Mouse (Mus musculus): Measurements from ENCODE around the gene Rnf208. TPM values are rescaled to one million over a fixed set of nuclear protein-coding genes. Genes with fewer than 3 reads are reported as not detected.

Gene Rnf208
- polyA plus RNA-seq (2015; fragmentation: Nextera tagmentation; extraction: Ambion mirVana): 12.9 and 25.4 TPM in 2 replicates

GRCm38 (mm10) chr2:25242101-25242506 lies at the start of gene Rnf208, which contains the start of gene Cysrt1:
Gene Rnf208 (plus strand): TSS chr2:25242255.
Gene Cysrt1 (minus strand): TSS chr2:25242452.

GRCm38 (mm10) chr2:25196172-25196954 lies 45.7 kb upstream of the Rnf208 start, which contains the start of gene Tor4a:
Gene Tor4a (minus strand): TSS chr2:25196886.

GRCm38 (mm10) chr2:25211121-25211670 lies 30.9 kb upstream of the Rnf208 start, which contains the start of gene Nelfb:
Gene Nelfb (minus strand): TSS chr2:25211489.

GRCm38 (mm10) chr2:25214444-25214843 lies 27.6 kb upstream of the Rnf208 start, which contains the start of gene Stpg3:
Gene Stpg3 (minus strand): TSS chr2:25214637.

GRCm38 (mm10) chr2:25218445-25218844 lies 23.6 kb upstream of the Rnf208 start, which contains the start of gene Fam166a:
Gene Fam166a (plus strand): TSS chr2:25218745.

GRCm38 (mm10) chr2:25224492-25224765 lies 17.6 kb upstream of the Rnf208 start, which contains the start of gene Tubb4b:
Gene Tubb4b (minus strand): TSS chr2:25224702.

GRCm38 (mm10) chr2:25234050-25234449 lies 8.0 kb upstream of the Rnf208 start, which contains the start of gene Slc34a3:
Gene Slc34a3 (minus strand): TSS chr2:25234364.

GRCm38 (mm10) chr2:25236614-25237013 lies 5.4 kb upstream of the Rnf208 start, which contains the start of gene Rnf224:
Gene Rnf224 (minus strand): TSS chr2:25236787.

GRCm38 (mm10) chr2:25246183-25247072 lies 4.4 kb downstream of the Rnf208 start, which contains the start of gene AL732309.1:
Gene AL732309.1 (minus strand): TSS chr2:25246863.

GRCm38 (mm10) chr2:25255284-25255779 lies 13.3 kb downstream of the Rnf208 start, which contains the start of gene Tmem203:
Gene Tmem203 (plus strand): TSS chr2:25255439.

GRCm38 (mm10) chr2:25262291-25262767 lies 20.3 kb downstream of the Rnf208 start, which contains the start of gene Tprn:
Gene Tprn (plus strand): TSS chr2:25262618.

GRCm38 (mm10) chr2:25271827-25272511 lies 29.9 kb downstream of the Rnf208 start, which contains the start of the genes Ssna1 and Anapc2:
Gene Ssna1 (minus strand): TSS chr2:25272438.
Gene Anapc2 (plus strand): TSS chr2:25272478.

GRCm38 (mm10) chr2:25287927-25288649 lies 46.0 kb downstream of the Rnf208 start, which contains the start of gene Tmem210:
Gene Tmem210 (plus strand): TSS chr2:25288145.

GRCm38 (mm10) chr2:25289651-25290050 lies 47.6 kb downstream of the Rnf208 start, which contains the start of gene Lrrc26:
Gene Lrrc26 (plus strand): TSS chr2:25289915.

Other genes with a start within 250 kb of the Rnf208 start
- 54.6 and 57.0 TPM in 2 replicates for gene Nsmf, start 187.9 kb upstream of the Rnf208 start, polyA plus RNA-seq (2015; fragmentation: Nextera tagmentation; extraction: Ambion mirVana)
- 0.36 and 0.76 TPM in 2 replicates for gene Entpd8, start 162.0 kb upstream of the Rnf208 start, polyA plus RNA-seq (2015; fragmentation: Nextera tagmentation; extraction: Ambion mirVana)
- gene Noxa1, start 147.1 kb upstream of the Rnf208 start, polyA plus RNA-seq (2015; fragmentation: Nextera tagmentation; extraction: Ambion mirVana): 0.17 TPM in 2 replicates
- gene Nrarp, start 61.5 kb upstream of the Rnf208 start, polyA plus RNA-seq (2015; fragmentation: Nextera tagmentation; extraction: Ambion mirVana): 5.6 and 6.7 TPM in 2 replicates
- gene Tor4a, start 45.4 kb upstream of the Rnf208 start, polyA plus RNA-seq (2015; fragmentation: Nextera tagmentation; extraction: Ambion mirVana): 14.6 and 20.3 TPM in 2 replicates
- gene Nelfb, start 30.8 kb upstream of the Rnf208 start, polyA plus RNA-seq (2015; fragmentation: Nextera tagmentation; extraction: Ambion mirVana): 47.4 and 61.9 TPM in 2 replicates
- not detected in 2 replicates for gene Stpg3, start 27.6 kb upstream of the Rnf208 start, polyA plus RNA-seq (2015; fragmentation: Nextera tagmentation; extraction: Ambion mirVana)
- gene Fam166a, start 23.5 kb upstream of the Rnf208 start, polyA plus RNA-seq (2015; fragmentation: Nextera tagmentation; extraction: Ambion mirVana): 0.12 and 0.58 TPM in 2 replicates
- 217 and 219 TPM in 2 replicates for gene Tubb4b, start 17.6 kb upstream of the Rnf208 start, polyA plus RNA-seq (2015; fragmentation: Nextera tagmentation; extraction: Ambion mirVana)
- gene Slc34a3, start 7.9 kb upstream of the Rnf208 start, polyA plus RNA-seq (2015; fragmentation: Nextera tagmentation; extraction: Ambion mirVana): 0.47 TPM in 1 of 2 replicates, not detected in the other
- gene Rnf224, start 5.5 kb upstream of the Rnf208 start, polyA plus RNA-seq (2015; fragmentation: Nextera tagmentation; extraction: Ambion mirVana): not detected in 2 replicates
- gene Cysrt1, start 197 bp downstream of the Rnf208 start, polyA plus RNA-seq (2015; fragmentation: Nextera tagmentation; extraction: Ambion mirVana): 1.8 TPM in 1 of 2 replicates, not detected in the other
- 2.5 and 2.8 TPM in 2 replicates for gene AL732309.1, start 4.6 kb downstream of the Rnf208 start, polyA plus RNA-seq (2015; fragmentation: Nextera tagmentation; extraction: Ambion mirVana)
- gene Tmem203, start 13.2 kb downstream of the Rnf208 start, polyA plus RNA-seq (2015; fragmentation: Nextera tagmentation; extraction: Ambion mirVana): 61.5 and 81.2 TPM in 2 replicates
- 5.6 and 7.3 TPM in 2 replicates for gene Tprn, start 20.4 kb downstream of the Rnf208 start, polyA plus RNA-seq (2015; fragmentation: Nextera tagmentation; extraction: Ambion mirVana)
- 157 and 205 TPM in 2 replicates for gene Ssna1, start 30.2 kb downstream of the Rnf208 start, polyA plus RNA-seq (2015; fragmentation: Nextera tagmentation; extraction: Ambion mirVana)
- gene Anapc2, start 30.2 kb downstream of the Rnf208 start, polyA plus RNA-seq (2015; fragmentation: Nextera tagmentation; extraction: Ambion mirVana): 61.4 and 81.5 TPM in 2 replicates
- not detected in 2 replicates for gene Tmem210, start 45.9 kb downstream of the Rnf208 start, polyA plus RNA-seq (2015; fragmentation: Nextera tagmentation; extraction: Ambion mirVana)
- 0.11 TPM in 1 of 2 replicates, not detected in the other for gene Lrrc26, start 47.7 kb downstream of the Rnf208 start, polyA plus RNA-seq (2015; fragmentation: Nextera tagmentation; extraction: Ambion mirVana)
- 4.9 and 7.5 TPM in 2 replicates for gene Grin1, start 76.9 kb downstream of the Rnf208 start, polyA plus RNA-seq (2015; fragmentation: Nextera tagmentation; extraction: Ambion mirVana)
- 47.2 and 52.7 TPM in 2 replicates for gene Man1b1, start 90.1 kb downstream of the Rnf208 start, polyA plus RNA-seq (2015; fragmentation: Nextera tagmentation; extraction: Ambion mirVana)
- gene Dpp7, start 114.1 kb downstream of the Rnf208 start, polyA plus RNA-seq (2015; fragmentation: Nextera tagmentation; extraction: Ambion mirVana): 30.8 and 45.6 TPM in 2 replicates
- gene Uap1l1, start 123.4 kb downstream of the Rnf208 start, polyA plus RNA-seq (2015; fragmentation: Nextera tagmentation; extraction: Ambion mirVana): 40.5 and 44.9 TPM in 2 replicates
- 8.1 and 10.7 TPM in 2 replicates for gene Sapcd2, start 130.1 kb downstream of the Rnf208 start, polyA plus RNA-seq (2015; fragmentation: Nextera tagmentation; extraction: Ambion mirVana)
- 13.6 and 20.3 TPM in 2 replicates for gene Entpd2, start 153.6 kb downstream of the Rnf208 start, polyA plus RNA-seq (2015; fragmentation: Nextera tagmentation; extraction: Ambion mirVana)
- 93.9 and 115 TPM in 2 replicates for gene Npdc1, start 157.1 kb downstream of the Rnf208 start, polyA plus RNA-seq (2015; fragmentation: Nextera tagmentation; extraction: Ambion mirVana)
- 0.14 and 0.22 TPM in 2 replicates for gene Fut7, start 181.0 kb downstream of the Rnf208 start, polyA plus RNA-seq (2015; fragmentation: Nextera tagmentation; extraction: Ambion mirVana)
- gene Abca2, start 186.4 kb downstream of the Rnf208 start, polyA plus RNA-seq (2015; fragmentation: Nextera tagmentation; extraction: Ambion mirVana): 4.9 and 6.6 TPM in 2 replicates
- 6.1 and 6.2 TPM in 2 replicates for gene Clic3, start 214.6 kb downstream of the Rnf208 start, polyA plus RNA-seq (2015; fragmentation: Nextera tagmentation; extraction: Ambion mirVana)
- 53.8 and 58.8 TPM in 2 replicates for gene Paxx, start 218.8 kb downstream of the Rnf208 start, polyA plus RNA-seq (2015; fragmentation: Nextera tagmentation; extraction: Ambion mirVana)
- 8.3 and 9.6 TPM in 2 replicates for gene Ptgds, start 227.8 kb downstream of the Rnf208 start, polyA plus RNA-seq (2015; fragmentation: Nextera tagmentation; extraction: Ambion mirVana)

All from adrenal gland, postnatal 0 days (tissue).